Mouse (Mus musculus): ENCODE results near the gene Caly. TPM values are rescaled to one million over a fixed set of nuclear protein-coding genes. Genes with fewer than 3 reads are reported as not detected.

Caly gene
- total and polyA plus RNA-seq, 2 experiments from 2014 or later, result 0.70 to 1.9 TPM

DNA sequence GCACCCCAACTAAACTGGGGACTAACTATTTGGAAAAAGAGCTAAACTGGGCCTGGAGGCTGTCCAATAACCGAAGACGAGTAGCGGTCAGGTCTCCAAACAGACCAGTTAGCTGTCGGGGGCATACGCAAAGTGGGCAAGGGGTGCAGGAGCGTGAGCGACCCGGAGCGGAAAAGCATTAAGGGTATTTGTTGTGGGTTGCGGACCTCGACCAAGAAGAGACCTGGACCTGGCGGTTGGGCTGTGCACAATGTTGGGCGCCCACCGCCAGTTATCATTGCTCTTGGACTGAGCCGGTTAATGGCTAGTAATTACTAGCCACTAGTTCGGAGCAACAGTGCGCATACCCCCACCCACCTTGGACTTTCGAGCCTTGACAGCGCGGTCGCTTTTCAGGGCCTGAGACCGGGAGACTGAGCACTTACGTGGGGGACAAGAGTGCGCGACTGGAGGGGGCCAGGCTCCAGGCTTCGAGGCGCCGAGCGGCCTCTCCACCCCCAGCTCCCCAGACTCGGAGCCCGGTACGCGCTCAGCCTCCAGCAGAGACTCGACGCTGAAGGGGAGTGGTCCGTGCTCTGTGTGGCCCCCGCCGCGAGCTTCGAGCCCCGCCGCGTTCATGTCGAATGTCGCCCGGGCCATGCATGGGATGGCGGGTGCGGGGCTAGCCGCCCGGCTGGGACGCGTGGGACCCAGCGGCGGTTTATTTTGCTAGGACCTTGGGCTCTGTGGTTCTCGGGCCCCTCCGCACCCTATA, 33.8 kb downstream of the Caly start, which contains the start of gene Msx3:
Msx3 (minus strand) TSS at position 729 of the 754 bp plus-strand sequence.
- Histone ChIP-seq H3K27ac (ENCODE audit: low read depth) (no peak within 1 kb of the TSS), H3K27me3 (ENCODE audit: control insufficient read depth, insufficient read depth, low read length) (peaks cover 96% of the 10 kb centered on the region), H3K36me3 (replicated peaks; ENCODE audit: control insufficient read depth, insufficient read depth, low read length) (no peaks in the 10 kb centered on the region), H3K4me1 (ENCODE audit: control insufficient read depth, insufficient read depth) (peaks cover 18% of the 10 kb centered on the region), H3K9me3 (replicated peaks; ENCODE audit: control insufficient read depth, low read length) (no peaks in the 10 kb centered on the region), H3K9ac (replicated peaks; ENCODE audit: low read depth, low read length) (no peak within 1 kb of the TSS), H3K4me3 (ENCODE audit: low read depth, low read length) (peak within 1 kb of the TSS; percentile 47), H3K4me2 (ENCODE audit: low read depth, low read length) (peak within 1 kb of the TSS; percentile 60)
- ATAC-seq (ENCODE audit: insufficient read depth, low read depth) (0 out of 2 replicates have a peak, but pooled peaks have one; percentile 16), DNase-seq (ENCODE audit: low spot score) (no peak)
- TF ChIP-seq EP300 (IDR thresholded peaks at IDR 0.05; ENCODE audit: low read depth), result no peak
- TF ChIP-seq CTCF (IDR thresholded peaks at IDR 0.05; ENCODE audit: low read depth), result no peak
- WGBS, result under 1% methylated on average over 56 of the region's 56 CpGs

DNA sequence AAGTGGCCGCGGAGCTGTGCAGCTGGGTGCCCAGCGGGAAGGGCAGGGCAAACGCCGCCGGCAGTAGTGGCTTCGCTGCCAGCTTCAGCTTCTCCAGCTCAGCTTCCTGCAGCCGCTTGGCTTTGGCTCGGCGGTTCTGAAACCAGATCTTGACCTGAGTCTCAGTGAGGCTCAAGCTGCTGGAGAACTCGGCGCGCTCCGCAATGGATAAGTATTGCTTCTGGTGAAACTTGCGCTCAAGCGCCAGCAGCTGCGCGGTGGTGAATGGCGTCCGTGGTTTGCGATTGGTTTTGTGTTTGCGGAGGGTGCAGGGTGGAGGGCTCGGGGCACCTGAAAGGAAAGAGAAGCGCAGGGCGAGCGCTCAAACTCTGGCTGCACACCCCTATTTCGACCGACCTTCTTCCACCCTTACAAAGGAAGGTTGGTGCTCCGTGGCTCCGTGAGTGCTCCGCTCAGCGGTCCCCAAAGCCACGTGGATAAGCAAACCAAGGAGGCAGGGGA, 34.5 kb downstream of the Caly start:
- Histone ChIP-seq H3K4me1 (ENCODE audit: control insufficient read depth, insufficient read depth) (peaks cover 18% of the 10 kb centered on the region), H3K4me2 (ENCODE audit: low read depth, low read length) (peak overlapping the region; percentile 60), H3K9ac (replicated peaks; ENCODE audit: low read depth, low read length) (no peak overlapping the region), H3K36me3 (replicated peaks; ENCODE audit: control insufficient read depth, insufficient read depth, low read length) (no peaks in the 10 kb centered on the region), H3K9me3 (replicated peaks; ENCODE audit: control insufficient read depth, low read length) (no peaks in the 10 kb centered on the region), H3K27ac (ENCODE audit: low read depth) (no peak overlapping the region), H3K27me3 (ENCODE audit: control insufficient read depth, insufficient read depth, low read length) (peaks cover 89% of the 10 kb centered on the region), H3K4me3 (ENCODE audit: low read depth, low read length) (peak overlapping the region; percentile 47)
- no peak for DNase-seq (ENCODE audit: low spot score)
- WGBS, result 1% methylated on average over 33 of the region's 33 CpGs
- TF ChIP-seq EP300 (IDR thresholded peaks at IDR 0.05; ENCODE audit: low read depth) (no peak), CTCF (IDR thresholded peaks at IDR 0.05; ENCODE audit: low read depth) (no peak)
- ATAC-seq (ENCODE audit: insufficient read depth, low read depth), result peak; percentile 24; the same call in 1 of the 2 replicates

DNA sequence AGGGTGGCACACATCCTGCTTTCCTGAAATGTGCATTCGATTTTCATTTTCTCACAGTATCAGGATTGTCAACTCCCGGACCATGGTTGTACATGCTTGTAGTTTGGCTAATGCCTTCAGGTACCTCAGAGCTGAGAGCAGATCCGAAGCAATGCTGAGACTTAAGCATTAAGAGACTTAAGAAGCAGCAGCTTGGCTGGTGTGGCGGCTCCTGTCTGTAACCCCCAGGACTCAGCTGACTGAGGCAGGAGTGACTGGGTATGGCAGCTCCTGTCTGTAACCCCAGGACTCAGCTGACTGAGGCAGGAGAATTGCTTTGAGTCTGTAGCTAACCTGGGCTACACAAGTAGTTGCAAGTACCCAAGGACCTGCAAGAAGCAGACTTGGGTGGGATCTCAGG, 36.8 kb downstream of the Caly start:
- H3K9me3 ChIP-seq (replicated peaks; ENCODE audit: control insufficient read depth, low read length), result no peaks in the 10 kb centered on the region
- TF ChIP-seq CTCF (IDR thresholded peaks at IDR 0.05; ENCODE audit: low read depth) (no peak), EP300 (IDR thresholded peaks at IDR 0.05; ENCODE audit: low read depth) (no peak)
- 65% methylated on average over 4 of the region's 4 CpGs for WGBS
- no peak overlapping the region for H3K4me3 ChIP-seq (ENCODE audit: low read depth, low read length)
- DNase-seq (ENCODE audit: low spot score) (no peak), ATAC-seq (ENCODE audit: insufficient read depth, low read depth) (no peak)
- peaks cover 66% of the 10 kb centered on the region for H3K27me3 ChIP-seq (ENCODE audit: control insufficient read depth, insufficient read depth, low read length)
- H3K36me3 ChIP-seq (replicated peaks; ENCODE audit: control insufficient read depth, insufficient read depth, low read length), result peaks cover 6% of the 10 kb centered on the region
- H3K4me1 ChIP-seq (ENCODE audit: control insufficient read depth, insufficient read depth), result peaks cover 18% of the 10 kb centered on the region
- no peak overlapping the region for H3K4me2 ChIP-seq (ENCODE audit: low read depth, low read length)
- no peak overlapping the region for H3K27ac ChIP-seq (ENCODE audit: low read depth)
- H3K9ac ChIP-seq (replicated peaks; ENCODE audit: low read depth, low read length), result no peak overlapping the region

DNA sequence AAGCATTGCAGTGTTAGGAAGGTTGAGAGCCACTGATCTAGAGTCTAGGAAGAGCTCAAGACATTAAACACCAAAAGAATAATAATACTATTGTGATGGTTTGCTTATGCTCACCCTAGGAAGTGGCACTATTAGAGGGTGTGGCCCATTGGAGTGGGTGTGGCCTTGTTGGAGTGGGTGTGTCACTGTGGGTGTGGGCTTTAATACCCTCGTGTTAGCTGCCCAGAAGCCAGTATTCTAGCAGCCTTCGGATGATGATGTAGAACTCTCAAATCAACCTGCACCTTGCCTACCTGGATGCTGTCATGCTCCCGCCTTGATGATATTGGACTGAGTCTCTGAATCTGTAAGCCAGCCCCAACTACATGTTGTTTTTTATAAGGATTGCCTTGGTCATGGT, 39.6 kb downstream of the Caly start:
- Histone ChIP-seq H3K9ac (replicated peaks; ENCODE audit: low read depth, low read length) (no peak overlapping the region), H3K27me3 (ENCODE audit: control insufficient read depth, insufficient read depth, low read length) (peaks cover 38% of the 10 kb centered on the region)
- no peak for TF ChIP-seq EP300 (IDR thresholded peaks at IDR 0.05; ENCODE audit: low read depth)
- no peak for TF ChIP-seq CTCF (IDR thresholded peaks at IDR 0.05; ENCODE audit: low read depth)

DNA sequence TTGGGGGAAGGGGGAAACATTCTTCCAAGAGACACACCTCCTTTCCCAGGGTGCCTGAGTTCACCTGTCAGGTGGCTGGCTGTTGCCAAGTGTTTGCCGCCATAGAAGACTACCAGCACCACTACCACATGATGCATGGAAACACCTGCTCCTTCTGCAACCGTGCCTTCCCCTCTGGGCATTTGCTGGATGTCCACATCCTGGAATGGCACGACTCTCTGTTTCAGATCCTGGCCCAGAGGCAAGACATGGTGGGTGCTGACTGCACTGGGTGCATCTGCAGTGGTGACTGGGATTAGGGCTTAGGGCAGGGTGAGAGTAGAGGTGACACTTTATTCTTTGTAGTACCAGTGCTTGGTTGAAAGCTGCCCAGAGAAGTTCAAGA, 45.2 kb downstream of the Caly start:
- Histone ChIP-seq H3K9me3 (replicated peaks; ENCODE audit: control insufficient read depth, low read length) (no peaks in the 10 kb centered on the region), H3K9ac (replicated peaks; ENCODE audit: low read depth, low read length) (no peak overlapping the region), H3K27me3 (ENCODE audit: control insufficient read depth, insufficient read depth, low read length) (no peaks in the 10 kb centered on the region), H3K36me3 (replicated peaks; ENCODE audit: control insufficient read depth, insufficient read depth, low read length) (peaks cover 36% of the 10 kb centered on the region), H3K27ac (ENCODE audit: low read depth) (no peak overlapping the region), H3K4me1 (ENCODE audit: control insufficient read depth, insufficient read depth) (peaks cover 11% of the 10 kb centered on the region; the same call in 1 of the 2 replicates), H3K4me2 (ENCODE audit: low read depth, low read length) (peak overlapping the region; percentile 91), H3K4me3 (ENCODE audit: low read depth, low read length) (peak overlapping the region; percentile 87; the same call in 1 of the 2 replicates)
- WGBS, result 52% methylated on average over 3 of the region's 3 CpGs
- ATAC-seq (ENCODE audit: insufficient read depth, low read depth) (no peak), DNase-seq (ENCODE audit: low spot score) (no peak)
- TF ChIP-seq CTCF (IDR thresholded peaks at IDR 0.05; ENCODE audit: low read depth), result no peak
- TF ChIP-seq EP300 (IDR thresholded peaks at IDR 0.05; ENCODE audit: low read depth), result no peak

More for the DNA sequence above, 39.6 kb downstream of the Caly start:
- Histone ChIP-seq H3K36me3 (replicated peaks; ENCODE audit: control insufficient read depth, insufficient read depth, low read length) (peaks cover 17% of the 10 kb centered on the region), H3K4me1 (ENCODE audit: control insufficient read depth, insufficient read depth) (no peaks in the 10 kb centered on the region), H3K4me3 (ENCODE audit: low read depth, low read length) (no peak overlapping the region), H3K9me3 (replicated peaks; ENCODE audit: control insufficient read depth, low read length) (no peaks in the 10 kb centered on the region), H3K27ac (ENCODE audit: low read depth) (no peak overlapping the region), H3K4me2 (ENCODE audit: low read depth, low read length) (no peak overlapping the region)
- no peak for DNase-seq (ENCODE audit: low spot score)
- no peak for ATAC-seq (ENCODE audit: insufficient read depth, low read depth)
- WGBS, result 60% methylated on average over 3 of the region's 3 CpGs

All from heart, postnatal 0 days (tissue).